Mouse (Mus musculus) CH12.LX (cell line): ENCODE results near the gene Mfsd4a.

Experiments
- CHD2 ChIP-seq: IDR thresholded peaks from 2 replicates; pipeline ENCODE4 v1.6.1; 2011; ENCODE audit warnings: low read length, improper control_type of control experiment
- CTCF ChIP-seq, 2 experiments: IDR thresholded peaks in 1 of 2; conservative IDR thresholded peaks in 1 of 2; 2 replicates each; pipeline ENCODE4 v1.5.1; 2011 to 2012; ENCODE audit warnings: low read depth in 2 of 2, low read length in 2 of 2, improper control_type of control experiment in 1 of 2, inconsistent platforms in 1 of 2, mild to moderate bottlenecking in 1 of 2, moderate library complexity in 1 of 2
- ELF1 ChIP-seq: IDR thresholded peaks from 2 replicates; pipeline ENCODE4 v1.6.1; 2014; ENCODE audit warnings: low read depth, mild to moderate bottlenecking, inconsistent platforms, low read length, improper control_type of control experiment
- ETS1 ChIP-seq: conservative IDR thresholded peaks from 2 replicates; pipeline ENCODE4 v1.6.1; 2012; ENCODE audit warnings: low read depth, mild to moderate bottlenecking, inconsistent platforms, low read length, improper control_type of control experiment, moderate library complexity
- HCFC1 ChIP-seq: IDR thresholded peaks from 2 replicates; pipeline ENCODE4 v1.6.1; 2012; ENCODE audit warnings: low read depth, mild to moderate bottlenecking, inconsistent platforms, low read length, improper control_type of control experiment
- MAX ChIP-seq: IDR thresholded peaks from 2 replicates; pipeline ENCODE4 v1.6.1; 2011; ENCODE audit warnings: low read length, improper control_type of control experiment
- MEF2A ChIP-seq: IDR thresholded peaks from 2 replicates; pipeline ENCODE4 v1.6.1; 2014; ENCODE audit warnings: low read depth, mild to moderate bottlenecking, inconsistent platforms, low read length, improper control_type of control experiment, borderline replicate concordance
- NELFE ChIP-seq: IDR thresholded peaks from 2 replicates; pipeline ENCODE4 v1.6.1; 2011; ENCODE audit warnings: low read depth, low read length, improper control_type of control experiment
- POLR2A ChIP-seq: IDR thresholded peaks from 2 replicates; pipeline ENCODE4 v1.6.1; 2011; ENCODE audit warnings: low read depth, mild to moderate bottlenecking, improper control_type of control experiment, low read length
- USF2 ChIP-seq: conservative IDR thresholded peaks from 2 replicates; pipeline ENCODE4 v1.6.1; 2011; ENCODE audit warnings: low read depth, low read length, improper control_type of control experiment
- ZNF384 ChIP-seq: IDR thresholded peaks from 2 replicates; pipeline ENCODE4 v1.6.1; 2012; ENCODE audit warnings: low read depth, low read length, improper control_type of control experiment, inconsistent platforms

DNA sequence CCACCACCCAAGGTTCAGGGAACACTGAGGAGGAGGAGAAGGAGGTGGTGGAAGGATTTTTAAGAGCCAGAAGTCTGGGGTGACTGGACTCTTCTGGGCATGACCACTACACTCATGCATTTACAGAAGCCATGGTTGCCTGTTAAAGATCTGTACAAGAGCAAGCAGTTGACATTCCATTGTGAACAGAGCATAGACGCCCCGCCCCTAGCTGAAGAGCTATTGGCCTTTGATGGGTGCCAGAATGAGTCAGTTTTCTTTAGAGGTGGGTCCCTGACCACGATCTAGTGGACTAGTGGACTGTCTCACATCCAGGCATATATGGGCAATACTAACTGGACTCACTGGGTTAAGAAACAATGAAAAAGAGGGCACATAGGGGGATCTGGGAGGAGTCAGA, 61.8 kb downstream of the Mfsd4a start:
- TF ChIP-seq CTCF (conservative IDR thresholded peaks at IDR 0.05 in 1 of 2, IDR thresholded peaks at IDR 0.05 in 1 of 2; ENCODE audit: low read depth in 2 of 2, low read length in 2 of 2) (no peak), POLR2A (no peak), ETS1 (no peak), CHD2 (no peak), MAX (no peak), HCFC1 (no peak), NELFE (no peak), MEF2A (no peak), ZNF384 (no peak), USF2 (no peak), ELF1 (no peak)
